Comparison of ENCODE assay signal across 24 mouse cellular contexts in the genomic region with DNA sequence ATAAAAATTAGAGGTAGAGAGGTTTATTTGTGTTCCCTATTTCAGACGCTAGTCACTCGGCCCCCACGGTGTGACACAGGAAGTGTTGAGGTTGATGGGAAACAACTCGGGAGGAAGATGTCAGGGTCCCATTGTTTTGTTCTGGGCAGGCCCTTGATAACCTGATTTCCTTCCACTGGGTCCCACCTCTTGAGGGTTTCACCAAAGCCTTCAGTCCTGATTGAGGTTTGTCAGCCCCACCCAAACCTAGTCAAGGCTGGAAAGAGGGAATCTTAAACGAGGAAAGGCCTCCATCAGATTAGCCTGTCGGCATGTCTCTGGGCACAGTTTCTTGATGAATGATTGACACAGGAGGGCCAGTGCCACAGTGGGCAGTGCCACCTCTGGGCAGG. TPM values are rescaled to one million over a fixed set of nuclear protein-coding genes. Genes with fewer than 3 reads are reported as not detected.
DNase-seq lines count a peak whose midpoint lies in the region; ATAC-seq and TF ChIP-seq lines count a peak whose summit lies in the region.
"Had no signal": no experiment of that assay in that cellular context is flagged by ENCODE, and none has a peak within 500 bp of the region (broad histone marks: within the 10 kb centered on the region; RNA-seq: fewer than 3 reads in every experiment).

No protein-coding gene starts in this region.

- peak in 1 of 2 experiments; percentile 38 for DNase-seq in cerebellum, adult 2 months
- no peak for DNase-seq in cerebellum, adult 11 months
- DNase-seq in kidney, postnatal 10 days, result no peak
- DNase-seq in thymus, postnatal 25 days, result peak; percentile 28
- DNase-seq in thymus, postnatal 36 days, result no peak
- DNase-seq in right cerebral cortex, postnatal 36 days (ENCODE audit: low spot score in 2 of 2), result no peak
- DNase-seq: adrenal gland, postnatal 25 days; gastrocnemius, postnatal 14 days; layer of hippocampus, adult 9-11 months; lung, postnatal 14 days; right cerebral cortex, postnatal 25 days had no signal

- 55% methylated on average over 6 of the region's 6 CpGs for WGBS in cerebellum, adult 2 months
- 65% methylated on average over 6 of the region's 6 CpGs for WGBS in kidney, embryonic 15.5 days
- 83% methylated on average over 6 of the region's 6 CpGs for WGBS in forebrain, embryonic 15.5 days

- TF ChIP-seq POLR2A in cerebellum, adult 2 months (IDR thresholded peaks at IDR 0.05; ENCODE audit: borderline replicate concordance, insufficient read depth, low read length), result no peak

- no peaks in the 10 kb centered on the region for H3K27me3 ChIP-seq in cerebellum, adult 2 months (ENCODE audit: control insufficient read depth, insufficient read depth, low read length)
- no peaks in the 10 kb centered on the region for H3K27me3 ChIP-seq in kidney, embryonic 15.5 days
- no peaks in the 10 kb centered on the region for H3K27me3 ChIP-seq in forebrain, embryonic 15.5 days
- H3K27me3 ChIP-seq: forebrain, embryonic 12.5 days; megakaryocyte, embryonic 14.5 days; midbrain, embryonic 15.5 days; neural tube, embryonic 15.5 days; stomach, embryonic 15.5 days had no signal

- peaks cover 16% of the 10 kb centered on the region for H3K4me1 ChIP-seq in cerebellum, adult 2 months (ENCODE audit: control insufficient read depth, insufficient read depth, low read length)
- peaks cover 43% of the 10 kb centered on the region for H3K4me1 ChIP-seq in kidney, embryonic 15.5 days
- H3K4me1 ChIP-seq in forebrain, embryonic 15.5 days, result peaks cover 14% of the 10 kb centered on the region

- no peak for TF ChIP-seq CTCF in cerebellum, adult 2 months (IDR thresholded peaks at IDR 0.05; ENCODE audit: borderline replicate concordance, insufficient read depth, low read depth, low read length)

- peak overlapping the region; percentile 20; the same call in 1 of the 2 replicates for H3K27ac ChIP-seq in cerebellum, adult 2 months (ENCODE audit: insufficient read depth, low read length)
- peak overlapping the region; percentile 70; the same call in 1 of the 2 replicates for H3K27ac ChIP-seq in kidney, embryonic 15.5 days
- H3K27ac ChIP-seq in forebrain, embryonic 15.5 days (replicated peaks), result no peak overlapping the region
- H3K27ac ChIP-seq: forebrain, embryonic 12.5 days; heart, embryonic 10.5 days; left cerebral cortex, adult 2 months; limb, embryonic 10.5 days; liver, embryonic 14.5 days; midbrain, embryonic 15.5 days had no signal

- no peaks in the 10 kb centered on the region for H3K9me3 ChIP-seq in kidney, embryonic 15.5 days (replicated peaks)
- H3K9me3 ChIP-seq in forebrain, embryonic 15.5 days, result no peaks in the 10 kb centered on the region
- H3K9me3 ChIP-seq: forebrain, embryonic 12.5 days; heart, embryonic 10.5 days; limb, embryonic 10.5 days; megakaryocyte, embryonic 14.5 days; midbrain, embryonic 15.5 days; neural tube, embryonic 15.5 days; stomach, embryonic 15.5 days had no signal

- no peak for ATAC-seq in kidney, embryonic 15.5 days (replicated peaks; ENCODE audit: low FRiP score)
- ATAC-seq in forebrain, embryonic 15.5 days (replicated peaks), result no peak
- ATAC-seq: hindbrain, embryonic 16.5 days; midbrain, embryonic 15.5 days had no signal

- H3K4me3 ChIP-seq in cerebellum, adult 2 months (replicated peaks; ENCODE audit: insufficient read depth, low read depth, low read length), result no peak overlapping the region
- no peak overlapping the region for H3K4me3 ChIP-seq in kidney, embryonic 15.5 days (replicated peaks)
- no peak overlapping the region for H3K4me3 ChIP-seq in forebrain, embryonic 15.5 days
- H3K4me3 ChIP-seq: forebrain, embryonic 12.5 days; heart, embryonic 10.5 days; left cerebral cortex, adult 2 months; limb, embryonic 10.5 days; megakaryocyte, embryonic 14.5 days; midbrain, embryonic 15.5 days; neural tube, embryonic 15.5 days; stomach, embryonic 15.5 days had no signal

- H3K9ac ChIP-seq in kidney, embryonic 15.5 days, result no peak overlapping the region
- no peak overlapping the region for H3K9ac ChIP-seq in forebrain, embryonic 15.5 days (replicated peaks)
- H3K9ac ChIP-seq: forebrain, embryonic 12.5 days; liver, embryonic 14.5 days; midbrain, embryonic 15.5 days; neural tube, embryonic 15.5 days; stomach, embryonic 15.5 days had no signal

- no peaks in the 10 kb centered on the region for H3K36me3 ChIP-seq in kidney, embryonic 15.5 days
- no peaks in the 10 kb centered on the region for H3K36me3 ChIP-seq in forebrain, embryonic 15.5 days
- H3K36me3 ChIP-seq: forebrain, embryonic 12.5 days; G1E; heart, embryonic 10.5 days; limb, embryonic 10.5 days; midbrain, embryonic 15.5 days; neural tube, embryonic 15.5 days; stomach, embryonic 15.5 days had no signal

- no peak overlapping the region for H3K4me2 ChIP-seq in kidney, embryonic 15.5 days
- H3K4me2 ChIP-seq in forebrain, embryonic 15.5 days (replicated peaks), result no peak overlapping the region
- H3K4me2 ChIP-seq: forebrain, embryonic 12.5 days; midbrain, embryonic 15.5 days; neural tube, embryonic 15.5 days; stomach, embryonic 15.5 days had no signal

RNA-seq across cellular contexts. Expression of gene Hpcal1, which starts 12.3 kb away (rescaled TPM):
- 544 TPM in 2 replicates for polyA plus RNA-seq in cerebellum, adult 2 months (2012; rRNA removed)
- polyA plus RNA-seq in kidney, embryonic 15.5 days (2015; fragmentation: Nextera tagmentation; extraction: Ambion mirVana), result 51.4 and 55.5 TPM in 2 replicates
- polyA plus RNA-seq in forebrain, embryonic 15.5 days (2015; fragmentation: Nextera tagmentation; extraction: Ambion mirVana), result 30.5 and 36.1 TPM in 2 replicates
- polyA plus RNA-seq: G1E had no signal
